Mouse (Mus musculus) T-helper 2 cell (primary cell): Measurements from ENCODE around the gene Ap1g1.

ENCODE experiments used
- in situ Hi-C: fragments of 300-600 bp; cut with MboI, MseI; formaldehyde crosslinking; loops from one replicate; pipeline ENCODE4 v1.15.1; 2025; ENCODE audit warnings: high pct_unique_total_duplicates

Ap1g1 gene

GRCm38 (mm10) chr8:109780548-109780947, 2.2 kb downstream of the Ap1g1 start:
- in situ Hi-C loops = loop anchor here (5.0 kb wide), 1 partner anchor 83 kb away; no protein-coding TSS in a partner anchor

- in situ Hi-C loops = no loop called here
Measured at GRCm38 (mm10) chr8:109790938-109791337, 12.6 kb downstream of the Ap1g1 start.

- in situ Hi-C loops = no loop called here
Measured at GRCm38 (mm10) chr8:109795166-109795565, 16.8 kb downstream of the Ap1g1 start.

- in situ Hi-C loops = no loop called here
Measured at GRCm38 (mm10) chr8:109798721-109799120, 20.4 kb downstream of the Ap1g1 start.

GRCm38 (mm10) chr8:109799245-109799644, 20.9 kb downstream of the Ap1g1 start:
- in situ Hi-C loops = no loop called here

- in situ Hi-C loops = no loop called here
Measured at GRCm38 (mm10) chr8:109800325-109800724, 22.0 kb downstream of the Ap1g1 start.

GRCm38 (mm10) chr8:109803211-109803610, 24.9 kb downstream of the Ap1g1 start:
- in situ Hi-C loops = no loop called here

GRCm38 (mm10) chr8:109803801-109804200, 25.4 kb downstream of the Ap1g1 start:
- in situ Hi-C loops = no loop called here

- in situ Hi-C loops = no loop called here
Measured at GRCm38 (mm10) chr8:109806522-109806921, 28.2 kb downstream of the Ap1g1 start.

- in situ Hi-C loops = no loop called here
Measured at GRCm38 (mm10) chr8:109807401-109808119, 29.2 kb downstream of the Ap1g1 start.

- in situ Hi-C loops = no loop called here
Measured at GRCm38 (mm10) chr8:109808120-109808447, 29.7 kb downstream of the Ap1g1 start.

GRCm38 (mm10) chr8:109810434-109810833, 32.1 kb downstream of the Ap1g1 start:
- in situ Hi-C loops = no loop called here

GRCm38 (mm10) chr8:109815268-109815667, 36.9 kb downstream of the Ap1g1 start:
- in situ Hi-C loops = no loop called here

GRCm38 (mm10) chr8:109817933-109818332, 39.6 kb downstream of the Ap1g1 start:
- in situ Hi-C loops = no loop called here

- in situ Hi-C loops = no loop called here
Measured at GRCm38 (mm10) chr8:109823561-109823960, 45.2 kb downstream of the Ap1g1 start.

- in situ Hi-C loops = no loop called here
Measured at GRCm38 (mm10) chr8:109839822-109840221, 61.5 kb downstream of the Ap1g1 start.

- in situ Hi-C loops = no loop called here
Measured at GRCm38 (mm10) chr8:109842468-109842867, 64.1 kb downstream of the Ap1g1 start.

GRCm38 (mm10) chr8:109847866-109848265, 69.5 kb downstream of the Ap1g1 start:
- in situ Hi-C loops = no loop called here

GRCm38 (mm10) chr8:109848981-109849380, 70.6 kb downstream of the Ap1g1 start:
- in situ Hi-C loops = no loop called here

GRCm38 (mm10) chr8:109853423-109853822, 75.1 kb downstream of the Ap1g1 start:
- in situ Hi-C loops = no loop called here

- in situ Hi-C loops = no loop called here
Measured at GRCm38 (mm10) chr8:109854522-109854921, 76.2 kb downstream of the Ap1g1 start.

- in situ Hi-C loops = no loop called here
Measured at GRCm38 (mm10) chr8:109855451-109855850, 77.1 kb downstream of the Ap1g1 start.

- in situ Hi-C loops = no loop called here
Measured at GRCm38 (mm10) chr8:109863398-109863797, 85.0 kb downstream of the Ap1g1 start.

GRCm38 (mm10) chr8:109864798-109865197, 86.4 kb downstream of the Ap1g1 start:
- in situ Hi-C loops = no loop called here
